Mouse (Mus musculus): ENCODE data around the gene Fastkd5. TPM values are rescaled to one million over a fixed set of nuclear protein-coding genes. Genes with fewer than 3 reads are reported as not detected.

Gene Fastkd5
- polyA plus RNA-seq, 1 experiment, result 1.6 TPM

DNA sequence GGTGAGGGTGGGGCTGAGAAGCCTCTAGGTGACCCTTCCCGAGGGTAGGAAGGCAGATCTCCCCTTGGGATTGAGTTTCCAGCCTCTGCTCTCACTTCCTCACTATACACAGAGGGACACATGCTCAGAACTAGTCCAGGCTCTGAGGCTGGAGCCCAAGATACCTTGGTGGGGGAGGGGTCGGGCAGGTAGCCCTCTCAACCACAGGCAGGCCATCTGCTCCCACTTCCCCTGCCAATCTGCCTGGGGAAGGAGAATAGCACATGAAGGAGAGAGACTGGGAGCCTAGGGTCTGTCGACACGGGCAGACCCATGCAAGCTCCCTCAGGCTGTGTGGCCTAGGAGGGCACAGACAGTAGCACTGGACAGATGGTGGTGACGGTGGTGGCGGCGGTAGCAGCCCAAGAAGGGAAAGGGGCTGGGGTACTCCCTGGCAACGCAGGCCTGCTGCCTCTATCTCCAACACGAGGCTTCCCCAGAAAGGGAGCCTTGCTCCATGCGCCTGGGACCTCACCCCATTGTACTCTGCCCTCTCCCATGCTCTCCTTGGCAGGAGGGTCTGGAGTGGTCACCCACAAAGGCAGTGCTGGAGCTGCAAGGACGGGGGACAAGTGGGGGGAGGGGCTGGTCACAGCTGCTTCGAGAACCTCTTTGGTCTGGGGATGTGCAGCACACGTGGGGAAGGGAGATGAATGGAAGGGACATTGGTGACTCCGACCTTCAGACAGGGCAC lies 4.3 kb upstream of the Fastkd5 start:
- H3K27ac ChIP-seq (ENCODE audit: control insufficient read depth, insufficient read depth, low read depth, low read length), result no peak overlapping the region
- H3K4me1 ChIP-seq (ENCODE audit: control insufficient read depth, insufficient read depth, low read length), result peaks cover 12% of the 10 kb centered on the region
- H3K4me3 ChIP-seq (ENCODE audit: control insufficient read depth, low read depth, low read length), result no peak overlapping the region
- no peak for TF ChIP-seq POLR2A (IDR thresholded peaks at IDR 0.05; ENCODE audit: control insufficient read depth, low read depth, low read length)
- TF ChIP-seq CTCF (IDR thresholded peaks at IDR 0.05; ENCODE audit: control insufficient read depth, insufficient read depth, insufficient replicate concordance, low read depth, low read length), result no peak
- no peaks in the 10 kb centered on the region for H3K27me3 ChIP-seq (ENCODE audit: control insufficient read depth, insufficient read depth, low read length)
- H3K36me3 ChIP-seq (ENCODE audit: control insufficient read depth, insufficient read depth, low read length), result no peaks in the 10 kb centered on the region

- Histone ChIP-seq H3K4me1 (ENCODE audit: control insufficient read depth, insufficient read depth, low read length) (peaks cover 14% of the 10 kb centered on the region), H3K36me3 (ENCODE audit: control insufficient read depth, insufficient read depth, low read length) (no peaks in the 10 kb centered on the region), H3K27me3 (ENCODE audit: control insufficient read depth, insufficient read depth, low read length) (no peaks in the 10 kb centered on the region), H3K4me3 (ENCODE audit: control insufficient read depth, low read depth, low read length) (no peak overlapping the region), H3K27ac (ENCODE audit: control insufficient read depth, insufficient read depth, low read depth, low read length) (no peak overlapping the region)
- TF ChIP-seq POLR2A (IDR thresholded peaks at IDR 0.05; ENCODE audit: control insufficient read depth, low read depth, low read length), result no peak
- no peak for TF ChIP-seq CTCF (IDR thresholded peaks at IDR 0.05; ENCODE audit: control insufficient read depth, insufficient read depth, insufficient replicate concordance, low read depth, low read length)
These were observed 3.3 kb upstream of the Fastkd5 start for GRCm38 (mm10) chr2:130632887-130633675.

- Histone ChIP-seq H3K27ac (ENCODE audit: control insufficient read depth, insufficient read depth, low read depth, low read length) (no peak overlapping the region), H3K36me3 (ENCODE audit: control insufficient read depth, insufficient read depth, low read length) (no peaks in the 10 kb centered on the region), H3K27me3 (ENCODE audit: control insufficient read depth, insufficient read depth, low read length) (no peaks in the 10 kb centered on the region), H3K4me3 (ENCODE audit: control insufficient read depth, low read depth, low read length) (no peak overlapping the region), H3K4me1 (ENCODE audit: control insufficient read depth, insufficient read depth, low read length) (peaks cover 11% of the 10 kb centered on the region)
- TF ChIP-seq CTCF (IDR thresholded peaks at IDR 0.05; ENCODE audit: control insufficient read depth, insufficient read depth, insufficient replicate concordance, low read depth, low read length), result no peak
These were observed 2.6 kb upstream of the Fastkd5 start for GRCm38 (mm10) chr2:130632416-130632815.

DNA sequence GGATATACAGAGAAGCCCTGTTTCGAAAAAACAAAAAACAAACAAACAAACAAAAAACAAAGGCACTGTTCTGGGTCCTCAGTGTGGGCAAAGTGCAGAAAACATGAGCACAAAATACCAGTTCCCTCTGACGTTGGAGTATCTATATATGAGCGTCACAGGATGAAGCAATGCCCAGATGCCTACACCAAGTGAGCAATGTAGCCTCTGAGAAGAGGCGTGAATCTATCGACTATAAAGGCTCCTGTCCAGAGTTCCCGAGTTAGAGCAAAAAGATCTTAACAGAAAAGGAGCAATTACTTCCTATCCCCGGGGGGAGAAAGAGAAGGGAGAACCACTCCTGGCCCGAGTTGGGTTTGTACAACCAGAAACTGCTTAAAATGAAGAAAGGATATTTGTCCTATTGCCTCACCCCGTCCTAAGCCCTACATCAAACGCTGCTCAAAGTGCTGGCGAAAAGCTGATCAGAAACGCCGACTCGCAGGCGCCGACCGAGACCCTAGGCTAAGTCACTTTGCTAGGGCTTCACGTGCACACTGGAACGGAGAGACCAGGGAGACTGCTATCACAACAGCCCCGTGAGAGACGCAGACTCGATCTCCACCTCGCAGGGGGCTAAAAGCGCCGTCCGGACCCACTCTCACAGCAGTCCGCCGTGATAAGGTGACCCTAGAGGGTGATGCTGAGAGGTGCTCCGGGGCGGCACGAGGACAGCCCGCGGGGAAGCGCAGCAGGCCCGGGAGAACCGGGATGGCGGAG lies 568 bp downstream of the Fastkd5 start:
- Histone ChIP-seq H3K27ac (ENCODE audit: control insufficient read depth, insufficient read depth, low read depth, low read length) (peak overlapping the region; percentile 77), H3K4me1 (ENCODE audit: control insufficient read depth, insufficient read depth, low read length) (peaks cover 6% of the 10 kb centered on the region), H3K36me3 (ENCODE audit: control insufficient read depth, insufficient read depth, low read length) (no peaks in the 10 kb centered on the region; the same call in 1 of the 2 replicates), H3K27me3 (ENCODE audit: control insufficient read depth, insufficient read depth, low read length) (no peaks in the 10 kb centered on the region), H3K4me3 (ENCODE audit: control insufficient read depth, low read depth, low read length) (peak overlapping the region; percentile 98)
- TF ChIP-seq POLR2A (IDR thresholded peaks at IDR 0.05; ENCODE audit: control insufficient read depth, low read depth, low read length) (0 out of 2 replicates have a peak, but pooled peaks have one; percentile 5), CTCF (IDR thresholded peaks at IDR 0.05; ENCODE audit: control insufficient read depth, insufficient read depth, insufficient replicate concordance, low read depth, low read length) (no peak)

DNA sequence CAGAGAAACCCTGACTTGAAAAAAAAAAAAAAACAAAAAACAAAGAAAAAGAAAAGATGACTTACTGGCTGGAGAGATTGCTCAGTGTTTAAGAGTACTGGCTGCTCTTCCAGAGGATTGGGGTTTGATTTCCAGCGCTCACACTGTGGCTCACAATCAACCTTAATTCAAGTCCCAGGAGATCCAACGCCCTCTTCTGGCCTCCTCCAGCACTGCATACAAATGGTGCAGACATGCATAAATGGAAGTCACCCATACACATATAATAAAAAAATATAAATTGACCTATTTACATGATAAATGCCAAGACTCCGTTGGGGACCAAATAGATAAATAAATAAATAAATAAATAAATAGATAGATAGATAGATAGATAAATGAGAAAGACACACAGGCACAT lies 1.4 kb downstream of the Fastkd5 start:
- no peak overlapping the region for H3K4me3 ChIP-seq (ENCODE audit: control insufficient read depth, low read depth, low read length)
- no peak overlapping the region for H3K27ac ChIP-seq (ENCODE audit: control insufficient read depth, insufficient read depth, low read depth, low read length)
- TF ChIP-seq POLR2A (IDR thresholded peaks at IDR 0.05; ENCODE audit: control insufficient read depth, low read depth, low read length) (no peak), CTCF (IDR thresholded peaks at IDR 0.05; ENCODE audit: control insufficient read depth, insufficient read depth, insufficient replicate concordance, low read depth, low read length) (no peak)
- no peaks in the 10 kb centered on the region for H3K27me3 ChIP-seq (ENCODE audit: control insufficient read depth, insufficient read depth, low read length)
- peaks cover 3% of the 10 kb centered on the region; the same call in 1 of the 2 replicates for H3K4me1 ChIP-seq (ENCODE audit: control insufficient read depth, insufficient read depth, low read length)
- no peaks in the 10 kb centered on the region; the same call in 1 of the 2 replicates for H3K36me3 ChIP-seq (ENCODE audit: control insufficient read depth, insufficient read depth, low read length)

- Histone ChIP-seq H3K4me1 (ENCODE audit: control insufficient read depth, insufficient read depth, low read length) (no peaks in the 10 kb centered on the region), H3K27ac (ENCODE audit: control insufficient read depth, insufficient read depth, low read depth, low read length) (no peak overlapping the region), H3K36me3 (ENCODE audit: control insufficient read depth, insufficient read depth, low read length) (peaks cover 5% of the 10 kb centered on the region), H3K27me3 (ENCODE audit: control insufficient read depth, insufficient read depth, low read length) (no peaks in the 10 kb centered on the region), H3K4me3 (ENCODE audit: control insufficient read depth, low read depth, low read length) (no peak overlapping the region)
- no peak for TF ChIP-seq POLR2A (IDR thresholded peaks at IDR 0.05; ENCODE audit: control insufficient read depth, low read depth, low read length)
- TF ChIP-seq CTCF (IDR thresholded peaks at IDR 0.05; ENCODE audit: control insufficient read depth, insufficient read depth, insufficient replicate concordance, low read depth, low read length), result no peak
These were observed 10.9 kb downstream of the Fastkd5 start for GRCm38 (mm10) chr2:130618972-130619371.

- Histone ChIP-seq H3K4me3 (ENCODE audit: control insufficient read depth, low read depth, low read length) (no peak overlapping the region), H3K27me3 (ENCODE audit: control insufficient read depth, insufficient read depth, low read length) (no peaks in the 10 kb centered on the region), H3K27ac (ENCODE audit: control insufficient read depth, insufficient read depth, low read depth, low read length) (no peak overlapping the region), H3K36me3 (ENCODE audit: control insufficient read depth, insufficient read depth, low read length) (peaks cover 5% of the 10 kb centered on the region), H3K4me1 (ENCODE audit: control insufficient read depth, insufficient read depth, low read length) (no peaks in the 10 kb centered on the region)
- TF ChIP-seq CTCF (IDR thresholded peaks at IDR 0.05; ENCODE audit: control insufficient read depth, insufficient read depth, insufficient replicate concordance, low read depth, low read length), result no peak
These were observed 16.7 kb downstream of the Fastkd5 start for GRCm38 (mm10) chr2:130613091-130613490.

All from testis, adult 2 months (tissue).